Mouse (Mus musculus) liver, adult 2 months (tissue): Measurements from ENCODE around the gene Omg. TPM values are rescaled to one million over a fixed set of nuclear protein-coding genes. Genes with fewer than 3 reads are reported as not detected.
A peak's percentile ranks its signal among the peaks of the same experiment; 100 is the strongest.

Source experiments
- DNase-seq: peaks from one replicate; pipeline ENCODE4 v3.0.0-alpha.2; 2011; ENCODE audit warnings: low read depth, low spot score; ENCODE audit errors: extremely low read depth
- H3K27ac ChIP-seq: fragments of 200-500 bp; replicated peaks from 2 replicates; pipeline ENCODE4 v1.5.1; 2012; ENCODE audit warnings: low read depth, mild to moderate bottlenecking, control low read depth, inconsistent platforms, low read length; ENCODE audit not compliant: insufficient read depth
- H3K27me3 ChIP-seq: fragments of 200-500 bp; 2 replicates; pipeline ENCODE4 v1.6.1; 2012; ENCODE audit warnings: mild to moderate bottlenecking, moderate library complexity, low read length, inconsistent platforms; ENCODE audit not compliant: control insufficient read depth, insufficient read depth
- H3K36me3 ChIP-seq: fragments of 200-500 bp; 2 replicates; pipeline ENCODE4 v1.6.1; 2012; ENCODE audit warnings: low read length, inconsistent platforms; ENCODE audit not compliant: control insufficient read depth, insufficient read depth
- H3K4me1 ChIP-seq: fragments of 200-500 bp; 2 replicates; pipeline ENCODE4 v1.6.1; 2011; ENCODE audit warnings: low read length; ENCODE audit not compliant: control insufficient read depth, insufficient read depth
- H3K4me3 ChIP-seq: fragments of 200-500 bp; 2 replicates; pipeline ENCODE4 v1.5.1; 2011; ENCODE audit warnings: low read depth, mild to moderate bottlenecking, control low read depth, low read length, moderate library complexity; ENCODE audit not compliant: insufficient read depth
- H3K79me2 ChIP-seq: fragments of 200-500 bp; 2 replicates; pipeline ENCODE4 v1.6.1; 2012; ENCODE audit warnings: inconsistent platforms, mild to moderate bottlenecking, low read length, moderate library complexity; ENCODE audit not compliant: control insufficient read depth, insufficient read depth
- H3K9ac ChIP-seq: fragments of 200-500 bp; 2 replicates; pipeline ENCODE4 v1.6.1; 2012; ENCODE audit warnings: low read depth, mild to moderate bottlenecking, control low read depth, inconsistent platforms, low read length
- CTCF ChIP-seq: fragments of 200-500 bp; IDR thresholded peaks from 2 replicates; pipeline ENCODE4 v1.5.1; 2011; ENCODE audit warnings: low read depth, low read length, control low read depth
- POLR2A ChIP-seq: fragments of 200-500 bp; IDR thresholded peaks from 2 replicates; pipeline ENCODE4 v1.6.1; 2011; ENCODE audit warnings: low read length, control low read depth; ENCODE audit not compliant: insufficient read depth; ENCODE audit errors: extremely low read depth
- WGBS: fragments of 180-500 bp; shearing (Covaris S2); methylation state at CpG from one replicate; pipeline ENCODE4 v1.1.7; 2018; 5-methylcytosine and 5-hydroxymethylcytosine counted together
- polyA plus RNA-seq: library from polyadenylated mRNA; depleted of rRNA; stranded (reverse); fragments of >200 nt; gene quantifications from 2 replicates; pipeline ENCODE4 v1.2.3, GENCODE M21; 2012
- total RNA-seq: library from RNA; depleted of rRNA; stranded (reverse); fragments of >200 nt; gene quantifications from 2 replicates; pipeline ENCODE4 v1.2.3, GENCODE M21; 2014

The Omg gene
- total and polyA plus RNA-seq, 2 experiments, result not detected

DNA sequence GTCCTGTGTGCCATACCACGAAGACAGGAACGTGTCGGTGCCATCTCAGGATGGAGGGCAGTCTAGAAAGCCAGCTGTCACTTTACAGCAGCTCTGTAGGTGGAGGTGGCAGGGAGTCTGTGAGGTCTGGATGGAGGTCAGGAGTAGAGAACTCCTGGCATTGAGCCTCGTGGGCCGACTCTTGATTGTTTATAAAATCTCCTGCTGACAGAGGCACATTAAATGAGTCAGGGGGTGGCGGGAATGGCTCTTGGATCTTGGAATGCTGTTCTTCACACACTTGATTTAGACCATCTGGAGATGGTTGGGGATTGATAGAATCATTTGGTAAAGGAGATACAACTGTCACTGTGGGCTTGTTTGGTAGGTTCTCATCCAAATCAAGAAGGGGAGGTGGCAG lies 11.4 kb upstream of the Omg start:
- no peak for DNase-seq
- H3K36me3 ChIP-seq, result no peaks in the 10 kb centered on the region
- H3K79me2 ChIP-seq, result no peaks in the 10 kb centered on the region; the same call in 1 of the 2 replicates
- 83% methylated on average over 6 of the region's 6 CpGs for WGBS
- peaks cover 4% of the 10 kb centered on the region; the same call in 1 of the 2 replicates for H3K4me1 ChIP-seq
- H3K9ac ChIP-seq, result no peak overlapping the region
- H3K27me3 ChIP-seq, result no peaks in the 10 kb centered on the region
- TF ChIP-seq POLR2A (no peak), CTCF (no peak)
- H3K27ac ChIP-seq, result no peak overlapping the region
- H3K4me3 ChIP-seq, result no peak overlapping the region

DNA sequence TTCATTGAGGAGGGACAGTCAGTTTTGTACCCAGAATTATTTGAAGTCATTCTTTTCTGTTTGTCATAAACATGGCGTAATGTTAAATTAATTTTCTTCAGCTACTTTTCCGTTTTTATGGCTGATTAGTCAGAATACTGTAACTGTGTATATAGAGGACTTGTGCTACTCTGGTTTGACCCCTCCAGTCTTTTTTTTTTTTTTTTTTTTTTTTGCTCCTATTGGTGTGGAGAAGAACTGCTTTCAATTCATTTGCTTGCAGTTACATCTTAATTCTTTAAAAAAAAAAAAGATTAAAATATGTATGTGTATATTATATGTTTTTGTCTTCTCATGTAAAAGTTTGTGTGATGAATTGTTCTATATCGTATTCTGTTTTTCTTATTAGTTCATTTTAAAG lies 8.1 kb upstream of the Omg start:
- Histone ChIP-seq H3K27ac (no peak overlapping the region), H3K36me3 (no peaks in the 10 kb centered on the region), H3K79me2 (no peaks in the 10 kb centered on the region; the same call in 1 of the 2 replicates), H3K27me3 (no peaks in the 10 kb centered on the region), H3K9ac (no peak overlapping the region), H3K4me1 (no peaks in the 10 kb centered on the region), H3K4me3 (no peak overlapping the region)
- 94% methylated on average over 3 of the region's 3 CpGs for WGBS
- no peak for TF ChIP-seq POLR2A
- TF ChIP-seq CTCF, result no peak
- DNase-seq, result no peak

GRCm38 (mm10) chr11:79504506-79504905 lies 622 bp upstream of the Omg start:
- Histone ChIP-seq H3K36me3 (no peaks in the 10 kb centered on the region), H3K9ac (no peak overlapping the region), H3K4me1 (peaks cover 1% of the 10 kb centered on the region; the same call in 1 of the 2 replicates), H3K27ac (no peak overlapping the region), H3K4me3 (no peak overlapping the region), H3K79me2 (no peaks in the 10 kb centered on the region; the same call in 1 of the 2 replicates), H3K27me3 (no peaks in the 10 kb centered on the region)
- WGBS, result 92% methylated on average over 7 of the region's 7 CpGs
- DNase-seq, result no peak
- TF ChIP-seq POLR2A (no peak), CTCF (no peak)

DNA sequence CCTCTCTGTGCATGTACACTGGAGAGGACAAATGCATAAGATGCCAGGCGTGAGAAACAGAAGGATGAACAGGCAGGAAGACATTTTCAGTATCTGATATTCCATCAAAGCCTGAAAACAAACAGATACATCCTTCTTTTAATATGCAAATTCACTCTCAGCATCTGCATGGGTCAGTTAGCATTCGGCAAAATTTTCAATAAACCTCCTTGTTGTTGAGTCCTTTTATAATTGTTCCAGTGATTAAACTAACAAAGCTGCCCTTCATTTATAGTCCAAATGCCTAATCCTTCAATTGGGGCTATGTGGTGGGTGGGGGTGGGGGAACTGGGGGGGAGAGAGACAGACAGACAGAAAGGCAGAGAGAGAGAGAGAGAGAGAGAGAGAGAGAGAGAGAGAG lies 967 bp downstream of the Omg start:
- Histone ChIP-seq H3K27ac (no peak overlapping the region), H3K36me3 (no peaks in the 10 kb centered on the region), H3K79me2 (no peaks in the 10 kb centered on the region; the same call in 1 of the 2 replicates), H3K4me3 (no peak overlapping the region), H3K9ac (no peak overlapping the region), H3K4me1 (peaks cover 1% of the 10 kb centered on the region; the same call in 1 of the 2 replicates), H3K27me3 (no peaks in the 10 kb centered on the region)
- DNase-seq, result no peak
- TF ChIP-seq POLR2A (no peak), CTCF (no peak)
- 95% methylated on average over 2 of the region's 2 CpGs for WGBS

GRCm38 (mm10) chr11:79494976-79495800 lies 8.7 kb downstream of the Omg start:
- H3K4me3 ChIP-seq, result no peak overlapping the region
- no peak for TF ChIP-seq POLR2A
- TF ChIP-seq CTCF, result no peak
- no peak overlapping the region for H3K27ac ChIP-seq
- H3K36me3 ChIP-seq, result no peaks in the 10 kb centered on the region
- no peaks in the 10 kb centered on the region; the same call in 1 of the 2 replicates for H3K4me1 ChIP-seq
- H3K79me2 ChIP-seq, result no peaks in the 10 kb centered on the region; the same call in 1 of the 2 replicates
- no peaks in the 10 kb centered on the region for H3K27me3 ChIP-seq
- WGBS, result 68% methylated on average over 10 of the region's 10 CpGs
- peak; percentile 19 for DNase-seq
- no peak overlapping the region for H3K9ac ChIP-seq

GRCm38 (mm10) chr11:79484721-79485120 lies 19.2 kb downstream of the Omg start:
- Histone ChIP-seq H3K9ac (no peak overlapping the region), H3K36me3 (peaks cover 16% of the 10 kb centered on the region; the same call in 1 of the 2 replicates), H3K4me3 (no peak overlapping the region), H3K27me3 (no peaks in the 10 kb centered on the region), H3K79me2 (no peaks in the 10 kb centered on the region), H3K4me1 (no peaks in the 10 kb centered on the region), H3K27ac (no peak overlapping the region)
- DNase-seq, result no peak
- TF ChIP-seq POLR2A, result no peak
- no peak for TF ChIP-seq CTCF
